Mouse (Mus musculus) forebrain, embryonic 15.5 days (tissue): ENCODE results near the gene Prkd2. TPM values are rescaled to one million over a fixed set of nuclear protein-coding genes. Genes with fewer than 3 reads are reported as not detected.

Source experiments
- ATAC-seq: fragments of 200-750 bp; cut with Nextera tagmentation; replicated peaks from 2 replicates; pipeline ENCODE4 v1.8.0; 2017; ENCODE audit warnings: mild to moderate bottlenecking, moderate TSS enrichment, moderate library complexity
- H3K27ac ChIP-seq: fragments of 300-500 bp; sonication (generic); replicated peaks from 2 replicates; pipeline ENCODE4 v1.5.1; 2015; ENCODE audit warnings: mild to moderate bottlenecking, inconsistent platforms
- H3K27me3 ChIP-seq: fragments of 300-500 bp; sonication (generic); 2 replicates; pipeline ENCODE4 v1.6.1; 2015; ENCODE audit warnings: inconsistent platforms
- H3K36me3 ChIP-seq: fragments of 300-500 bp; sonication (generic); 2 replicates; pipeline ENCODE4 v1.6.1; 2015; ENCODE audit warnings: mild to moderate bottlenecking, inconsistent platforms
- H3K4me1 ChIP-seq: fragments of 300-500 bp; sonication (generic); 2 replicates; pipeline ENCODE4 v1.6.1; 2015; ENCODE audit warnings: inconsistent platforms
- H3K4me2 ChIP-seq: fragments of 300-500 bp; sonication (generic); replicated peaks from 2 replicates; pipeline ENCODE4 v1.6.1; 2015; ENCODE audit warnings: mild to moderate bottlenecking, inconsistent platforms
- H3K4me3 ChIP-seq: fragments of 300-500 bp; sonication (generic); 2 replicates; pipeline ENCODE4 v1.5.1; 2015; ENCODE audit warnings: mild to moderate bottlenecking, inconsistent platforms
- H3K9ac ChIP-seq: fragments of 300-500 bp; sonication (generic); replicated peaks from 2 replicates; pipeline ENCODE4 v1.6.1; 2015; ENCODE audit warnings: mild to moderate bottlenecking, inconsistent platforms
- H3K9me3 ChIP-seq: fragments of 300-500 bp; sonication (generic); 2 replicates; pipeline ENCODE4 v1.6.1; 2016; ENCODE audit warnings: inconsistent platforms
- WGBS: fragments of 180-500 bp; shearing (Covaris S2); methylation state at CpG from one replicate; pipeline ENCODE4 v1.1.7; 2015; ENCODE audit warnings: mixed read lengths; 5-methylcytosine and 5-hydroxymethylcytosine counted together
- polyA plus RNA-seq: library from polyadenylated mRNA; unstranded; fragments of >200 nt; fragmentation: Nextera tagmentation; extraction: Ambion mirVana; gene quantifications from 2 replicates; pipeline ENCODE4 v1.2.1, GENCODE M21; 2015

The Prkd2 gene
- polyA plus RNA-seq, 1 experiment from 2014 or later, result 8.0 TPM

DNA sequence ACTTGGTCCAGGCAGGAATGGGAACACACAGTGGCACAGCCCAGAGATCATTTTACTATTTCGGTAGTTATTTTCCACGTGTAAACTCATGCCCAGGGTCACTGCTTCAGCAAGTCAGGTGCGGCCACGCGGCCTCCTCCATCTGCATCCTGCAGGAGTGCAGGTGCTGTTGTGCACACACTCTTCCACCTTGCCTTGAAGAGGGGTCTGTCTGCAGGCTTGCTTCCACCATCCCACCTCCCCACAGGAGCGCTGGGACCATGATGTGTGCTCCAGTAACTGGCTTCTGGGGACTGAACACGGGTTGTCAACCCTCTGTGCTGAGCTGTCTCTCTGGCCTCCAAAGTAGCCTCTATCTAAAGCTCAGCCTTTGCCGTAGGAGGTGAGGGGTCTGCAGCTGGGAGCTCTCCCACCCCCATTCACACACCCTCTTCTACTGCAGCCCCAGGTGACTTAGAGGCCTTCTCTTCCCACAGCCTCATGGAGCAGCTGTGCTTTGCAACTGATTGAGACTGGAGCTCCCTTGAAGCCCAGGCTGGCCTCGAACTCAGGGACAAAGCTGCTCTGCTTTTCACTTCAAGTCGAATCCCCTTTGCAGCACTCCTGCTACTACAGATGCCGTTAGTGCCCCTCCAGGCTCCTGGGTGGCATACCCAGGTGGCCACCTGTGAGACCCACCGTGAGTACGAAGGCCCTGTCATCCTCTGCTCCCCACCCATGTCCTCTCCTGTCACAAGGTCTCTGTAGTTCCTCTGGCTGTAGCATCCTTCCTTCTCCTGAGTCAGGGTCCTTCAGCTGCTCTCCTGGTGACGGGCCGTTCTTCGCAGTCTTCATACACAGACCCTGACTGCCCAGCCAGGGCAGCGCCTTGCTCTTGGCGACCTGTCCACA, 72.0 kb downstream of the Prkd2 start:
- WGBS, result 81% methylated on average over 18 of the region's 18 CpGs
- Histone ChIP-seq H3K9ac (no peak overlapping the region), H3K27ac (peak overlapping the region; percentile 29; the same call in 1 of the 2 replicates)

DNA sequence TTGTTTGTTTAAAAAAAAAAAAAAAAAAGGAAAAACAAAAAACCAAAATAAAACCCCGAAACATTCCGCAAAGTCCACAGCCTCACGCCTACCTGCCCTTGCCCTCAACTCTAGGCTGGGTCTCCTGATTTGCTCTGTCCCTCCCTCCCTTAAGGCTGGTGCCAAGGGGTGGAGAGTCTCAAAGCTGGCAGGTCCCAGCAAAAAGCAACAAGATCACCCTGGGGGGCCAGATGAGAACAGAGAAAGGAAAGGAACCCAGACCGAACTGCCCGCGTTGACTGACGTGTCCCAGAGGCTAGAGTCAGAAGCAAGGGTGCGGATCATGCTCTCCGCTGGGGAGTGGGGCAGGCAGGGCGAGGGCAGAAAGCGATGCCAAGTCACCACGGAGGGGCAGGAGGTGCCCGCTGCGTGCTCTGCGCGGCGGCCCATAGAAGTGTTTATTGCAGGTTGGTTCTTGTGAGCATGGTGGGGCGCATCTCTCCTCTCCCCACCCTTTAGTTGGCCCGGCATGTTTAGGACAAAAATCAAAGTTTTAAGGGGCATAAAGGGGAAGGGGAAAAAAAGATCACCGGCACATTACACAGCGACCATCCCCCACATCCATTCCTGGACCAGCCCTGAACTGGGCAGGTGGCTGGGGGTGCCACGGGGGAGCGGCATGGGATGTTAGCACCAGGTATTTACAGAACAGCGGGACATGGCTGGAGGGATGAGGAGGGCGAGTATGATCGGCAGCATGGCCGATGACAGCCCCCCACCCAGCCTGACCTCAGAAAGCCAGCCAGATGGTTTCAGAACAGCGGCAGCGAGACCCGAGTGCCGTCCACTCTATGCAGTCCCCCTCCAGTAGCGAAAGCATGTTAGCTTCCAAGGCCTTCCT, 73.0 kb downstream of the Prkd2 start:
- no peak overlapping the region for H3K4me3 ChIP-seq
- H3K4me2 ChIP-seq, result no peak overlapping the region
- ATAC-seq, result no peak
- no peak overlapping the region for H3K27ac ChIP-seq
- H3K36me3 ChIP-seq, result peaks cover 50% of the 10 kb centered on the region
- no peaks in the 10 kb centered on the region for H3K27me3 ChIP-seq
- no peaks in the 10 kb centered on the region for H3K9me3 ChIP-seq
- WGBS, result 93% methylated on average over 32 of the region's 32 CpGs
- peaks cover 23% of the 10 kb centered on the region for H3K4me1 ChIP-seq
- no peak overlapping the region for H3K9ac ChIP-seq

More for the DNA sequence above, 72.0 kb downstream of the Prkd2 start:
- Histone ChIP-seq H3K9me3 (no peaks in the 10 kb centered on the region), H3K4me3 (no peak overlapping the region), H3K27me3 (no peaks in the 10 kb centered on the region), H3K4me1 (peaks cover 13% of the 10 kb centered on the region), H3K4me2 (no peak overlapping the region), H3K36me3 (peaks cover 50% of the 10 kb centered on the region)
- no peak for ATAC-seq

DNA sequence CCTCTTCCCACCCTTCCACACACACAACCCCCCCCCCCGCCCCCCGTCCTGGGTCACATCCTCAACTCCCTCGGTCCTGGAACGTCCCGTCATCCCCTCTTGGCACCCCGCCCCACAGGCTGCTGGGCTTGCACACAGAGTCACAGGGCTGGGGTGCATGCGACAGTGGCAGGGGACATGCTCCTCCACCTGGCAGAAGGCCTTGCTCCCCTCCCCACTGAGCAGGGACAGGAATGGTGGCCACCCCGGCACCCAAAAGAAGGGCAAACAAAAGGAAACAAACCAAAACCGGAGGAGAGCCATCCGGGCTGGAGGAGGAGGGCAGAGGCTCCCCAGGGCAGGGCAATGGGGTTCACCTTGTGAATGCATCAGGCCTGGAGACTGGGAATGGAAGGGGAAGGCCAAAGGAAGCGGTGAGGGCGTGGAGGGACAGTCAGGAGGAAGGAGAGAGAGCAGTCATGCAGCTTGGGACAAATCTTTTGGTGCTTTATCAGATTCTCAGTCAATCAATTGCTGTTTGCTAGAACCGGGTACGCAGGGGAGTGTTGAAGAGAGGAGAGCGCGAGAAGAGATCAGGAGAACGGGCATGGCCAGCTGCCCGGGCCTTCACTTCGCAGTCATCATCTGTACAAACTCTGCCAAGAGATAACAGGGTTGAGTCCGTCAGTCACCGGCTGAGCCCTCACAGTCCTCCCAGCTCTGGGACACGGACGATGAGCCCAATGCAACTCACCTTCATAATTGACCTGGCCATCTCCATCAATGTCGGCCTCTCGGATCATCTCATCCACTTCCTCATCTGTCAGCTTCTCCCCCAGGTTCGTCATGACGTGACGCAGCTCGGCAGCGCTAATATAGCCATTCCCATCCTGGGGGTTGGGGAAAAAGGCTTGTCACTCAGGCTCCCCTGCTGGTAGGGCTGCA, 73.9 kb downstream of the Prkd2 start:
- no peak overlapping the region for H3K9ac ChIP-seq
- H3K4me3 ChIP-seq, result no peak overlapping the region
- H3K27ac ChIP-seq, result no peak overlapping the region
- no peak for ATAC-seq
- H3K4me1 ChIP-seq, result peaks cover 32% of the 10 kb centered on the region
- WGBS, result 84% methylated on average over 30 of the region's 30 CpGs
- no peaks in the 10 kb centered on the region for H3K9me3 ChIP-seq
- no peak overlapping the region for H3K4me2 ChIP-seq
- H3K36me3 ChIP-seq, result peaks cover 50% of the 10 kb centered on the region
- H3K27me3 ChIP-seq, result no peaks in the 10 kb centered on the region

DNA sequence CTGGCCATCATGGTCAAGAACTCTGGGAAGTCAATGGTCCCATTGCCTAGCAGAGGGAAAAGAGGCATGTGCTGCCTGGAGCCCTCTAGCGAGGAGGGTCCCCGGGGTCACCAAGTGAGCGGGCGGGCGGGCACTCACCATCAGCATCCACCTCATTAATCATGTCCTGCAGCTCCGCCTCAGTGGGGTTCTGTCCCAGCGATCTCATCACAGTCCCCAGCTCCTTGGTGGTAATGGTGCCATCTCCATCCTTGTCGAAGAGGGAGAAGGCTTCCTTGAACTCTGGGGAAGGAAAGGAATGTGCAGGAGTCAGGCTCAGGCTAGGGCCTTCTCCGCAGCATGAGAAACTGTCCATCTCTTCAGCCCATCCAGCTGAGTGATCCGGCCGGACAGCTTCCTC, 74.7 kb downstream of the Prkd2 start:
- H3K9ac ChIP-seq, result no peak overlapping the region

DNA sequence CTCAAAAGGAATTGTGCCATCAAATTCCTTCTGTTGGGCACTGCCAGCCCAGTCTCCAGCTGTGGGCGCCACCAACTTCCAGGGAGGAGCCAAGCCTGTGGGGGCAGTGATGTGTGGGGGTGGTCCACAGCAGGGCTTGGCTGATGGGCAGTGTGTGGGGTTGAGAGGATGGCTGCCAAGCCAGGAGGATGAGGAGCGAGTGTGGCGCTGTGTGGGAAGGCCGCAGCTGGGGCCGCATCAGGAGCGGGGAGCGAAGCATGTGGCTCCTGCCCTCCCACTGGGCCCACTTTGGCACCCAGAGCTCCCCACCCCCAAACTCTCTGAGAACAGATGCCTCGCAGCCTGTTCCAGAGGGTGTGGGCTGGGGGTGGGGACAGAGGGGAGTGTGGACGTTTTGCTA, 75.3 kb downstream of the Prkd2 start:
- peaks cover 50% of the 10 kb centered on the region for H3K36me3 ChIP-seq
- H3K4me3 ChIP-seq, result no peak overlapping the region
- no peak overlapping the region for H3K9ac ChIP-seq
- H3K4me1 ChIP-seq, result peaks cover 44% of the 10 kb centered on the region
- 62% methylated on average over 9 of the region's 9 CpGs for WGBS
- H3K4me2 ChIP-seq, result no peak overlapping the region
- H3K9me3 ChIP-seq, result no peaks in the 10 kb centered on the region
- no peak for ATAC-seq
- H3K27me3 ChIP-seq, result no peaks in the 10 kb centered on the region
- no peak overlapping the region for H3K27ac ChIP-seq

More for the DNA sequence above, 74.7 kb downstream of the Prkd2 start:
- H3K27ac ChIP-seq, result no peak overlapping the region
- H3K27me3 ChIP-seq, result no peaks in the 10 kb centered on the region
- no peak overlapping the region for H3K4me3 ChIP-seq
- no peak overlapping the region for H3K4me2 ChIP-seq
- H3K9me3 ChIP-seq, result no peaks in the 10 kb centered on the region
- WGBS, result 85% methylated on average over 11 of the region's 11 CpGs
- H3K36me3 ChIP-seq, result peaks cover 50% of the 10 kb centered on the region
- H3K4me1 ChIP-seq, result peaks cover 40% of the 10 kb centered on the region
- ATAC-seq, result no peak

DNA sequence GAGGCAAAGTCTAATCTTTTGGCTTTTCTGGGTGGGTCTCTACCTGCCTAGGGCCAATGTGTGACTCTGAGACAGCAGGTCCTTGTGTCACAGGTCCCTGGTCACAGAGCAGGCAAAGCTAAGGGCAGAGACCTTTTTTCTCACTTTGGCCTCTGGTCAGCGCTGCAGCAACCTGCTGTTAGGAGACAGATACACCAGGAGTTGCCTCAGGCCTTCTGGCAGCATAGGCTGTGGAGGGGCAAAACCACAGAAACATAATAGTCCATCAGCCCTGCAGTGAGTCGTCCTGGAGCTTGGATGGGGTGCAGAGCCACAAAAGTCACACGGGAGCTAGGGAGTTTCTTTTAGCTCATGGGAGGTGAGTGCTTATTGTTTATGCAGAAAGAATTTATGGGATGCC, 76.0 kb downstream of the Prkd2 start:
- H3K27ac ChIP-seq, result no peak overlapping the region
- H3K9me3 ChIP-seq, result no peaks in the 10 kb centered on the region
- 74% methylated on average over 3 of the region's 3 CpGs for WGBS
- peaks cover 44% of the 10 kb centered on the region for H3K4me1 ChIP-seq
- no peak overlapping the region for H3K4me3 ChIP-seq
- no peak overlapping the region for H3K4me2 ChIP-seq
- ATAC-seq, result no peak
- H3K9ac ChIP-seq, result no peak overlapping the region
- no peaks in the 10 kb centered on the region for H3K27me3 ChIP-seq
- H3K36me3 ChIP-seq, result peaks cover 50% of the 10 kb centered on the region

DNA sequence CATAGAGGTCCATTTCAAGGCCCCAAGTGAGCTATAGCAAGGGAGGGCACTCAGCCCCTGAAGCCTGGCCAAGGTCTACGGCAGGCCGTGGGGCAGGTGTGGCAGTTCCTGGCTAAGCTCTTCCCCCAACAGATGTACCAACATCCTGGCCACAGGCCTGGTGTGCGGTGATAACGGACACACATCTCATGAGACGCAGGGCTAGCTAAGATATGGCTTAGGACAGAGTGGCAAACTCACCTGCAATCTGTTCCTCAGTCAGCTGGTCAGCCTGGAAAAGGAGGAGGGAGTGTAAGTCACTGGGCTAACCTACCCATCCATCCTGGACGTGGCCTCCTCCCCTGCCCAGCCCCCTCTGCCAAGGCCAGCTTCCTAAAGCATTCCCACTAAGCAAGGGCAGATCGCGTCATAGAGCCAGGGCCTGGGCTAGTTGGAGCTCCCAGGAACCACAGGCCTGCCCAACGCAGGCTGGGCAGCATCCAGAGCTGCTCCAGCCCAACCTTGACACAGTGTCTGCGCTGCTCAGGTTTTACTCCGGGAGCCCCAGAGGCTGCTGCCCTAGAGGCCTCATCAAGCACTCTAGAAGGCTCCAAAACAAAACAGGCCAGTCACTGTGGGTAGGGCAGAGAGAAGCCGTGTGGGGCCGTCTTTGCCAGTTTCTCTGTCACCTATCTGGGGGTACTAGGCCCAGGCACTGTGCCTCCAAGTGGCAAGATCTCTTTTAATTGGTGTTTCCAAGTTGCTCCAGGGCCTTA, 76.9 kb downstream of the Prkd2 start:
- no peaks in the 10 kb centered on the region for H3K27me3 ChIP-seq
- ATAC-seq, result no peak
- whole genome bisulfite sequencing, result 75% methylated on average over 13 of the region's 13 CpGs
- H3K4me2 ChIP-seq, result peak overlapping the region; percentile 85
- H3K36me3 ChIP-seq, result peaks cover 45% of the 10 kb centered on the region
- H3K4me1 ChIP-seq, result peaks cover 44% of the 10 kb centered on the region
- H3K9ac ChIP-seq, result 0 out of 2 replicates have a peak overlapping the region, but pooled peaks have one; percentile 27
- 0 out of 2 replicates have a peak overlapping the region, but pooled peaks have one; percentile 4 for H3K4me3 ChIP-seq
- H3K9me3 ChIP-seq, result no peaks in the 10 kb centered on the region
- no peak overlapping the region; the same call in 1 of the 2 replicates for H3K27ac ChIP-seq

Other genes with a start within 250 kb of the Prkd2 start
- gene Arhgap35, start 227.9 kb upstream of the Prkd2 start, polyA plus RNA-seq, result 37.5 and 38.9 TPM in 2 replicates
- gene Ceacam15, start 167.2 kb upstream of the Prkd2 start, polyA plus RNA-seq, result not detected in 2 replicates
- gene Ceacam9, start 121.0 kb upstream of the Prkd2 start, polyA plus RNA-seq, result 0.13 and 0.18 TPM in 2 replicates
- gene Ap2s1, start 104.5 kb upstream of the Prkd2 start, polyA plus RNA-seq, result 395 and 401 TPM in 2 replicates
- gene Slc1a5, start 61.6 kb upstream of the Prkd2 start, polyA plus RNA-seq, result 10.0 and 13.6 TPM in 2 replicates
- 185 and 193 TPM in 2 replicates for gene Strn4, start 27.0 kb upstream of the Prkd2 start, polyA plus RNA-seq
- 28.2 and 29.0 TPM in 2 replicates for gene Fkrp, start 26.2 kb upstream of the Prkd2 start, polyA plus RNA-seq
- gene Dact3, start 32.4 kb downstream of the Prkd2 start, polyA plus RNA-seq, result 3.3 and 3.4 TPM in 2 replicates
- gene Gng8, start 48.9 kb downstream of the Prkd2 start, polyA plus RNA-seq, result 4.4 TPM in 2 replicates
- 0.13 and 0.29 TPM in 2 replicates for gene Ptgir, start 63.6 kb downstream of the Prkd2 start, polyA plus RNA-seq
- 291 and 305 TPM in 2 replicates for gene Calm3, start 81.2 kb downstream of the Prkd2 start, polyA plus RNA-seq
- 87.4 and 102 TPM in 2 replicates for gene Pnmal2, start 101.8 kb downstream of the Prkd2 start, polyA plus RNA-seq
- gene Pnmal1, start 116.8 kb downstream of the Prkd2 start, polyA plus RNA-seq, result 47.9 and 53.1 TPM in 2 replicates
- 3.7 and 4.3 TPM in 2 replicates for gene Gm42372, start 140.2 kb downstream of the Prkd2 start, polyA plus RNA-seq
- gene Ccdc8, start 149.8 kb downstream of the Prkd2 start, polyA plus RNA-seq, result 6.8 and 7.0 TPM in 2 replicates
- 103 and 111 TPM in 2 replicates for gene Ppp5c, start 185.0 kb downstream of the Prkd2 start, polyA plus RNA-seq
- gene Hif3a, start 219.5 kb downstream of the Prkd2 start, polyA plus RNA-seq, result 4.3 and 4.9 TPM in 2 replicates
- gene Psg16, start 231.1 kb downstream of the Prkd2 start, polyA plus RNA-seq, result 1.7 and 2.7 TPM in 2 replicates